Mouse (Mus musculus) thymus, adult 2 months (tissue): ENCODE data around the gene Bckdk.

Experiments
- CTCF ChIP-seq: fragments of 200-500 bp; IDR thresholded peaks from 2 replicates; pipeline ENCODE4 v1.5.1; 2012; ENCODE audit warnings: mild to moderate bottlenecking, control low read depth, low read length, moderate library complexity, borderline replicate concordance; ENCODE audit not compliant: control insufficient read depth, poor library complexity, insufficient read depth; ENCODE audit errors: extremely low read depth
- POLR2A ChIP-seq: fragments of 200-500 bp; IDR thresholded peaks from 2 replicates; pipeline ENCODE4 v1.6.1; 2012; ENCODE audit warnings: mild to moderate bottlenecking, low read length, control low read depth, moderate library complexity; ENCODE audit not compliant: control insufficient read depth, poor library complexity, insufficient read depth; ENCODE audit errors: extremely low read depth

DNA sequence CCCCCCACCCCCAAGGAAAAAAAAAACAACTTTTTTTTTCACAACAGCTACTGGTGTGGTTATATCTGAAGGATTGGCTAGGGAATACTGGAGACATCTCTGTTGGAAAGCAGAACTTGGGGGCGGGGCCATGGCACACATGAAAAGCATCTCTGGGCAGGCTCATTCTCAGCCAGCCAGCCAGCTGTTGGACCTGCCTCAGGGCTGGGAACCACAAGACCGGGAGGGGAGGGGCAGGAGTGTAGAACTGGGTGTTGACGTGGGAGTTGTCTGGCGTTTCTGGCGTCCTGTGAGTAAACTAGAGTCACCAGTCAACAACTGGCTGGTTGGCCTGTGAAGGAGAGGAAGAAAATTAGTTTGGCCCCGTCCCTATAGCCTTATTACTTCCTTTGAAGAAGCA, 17.9 kb upstream of the Bckdk start:
- no peak for TF ChIP-seq POLR2A
- no peak for TF ChIP-seq CTCF
